Mouse (Mus musculus) thymus, adult 2 months (tissue): ENCODE data around the gene Fgfr2. TPM values are rescaled to one million over a fixed set of nuclear protein-coding genes. Genes with fewer than 3 reads are reported as not detected.

Experiments
- DNase-seq: peaks from one replicate; pipeline ENCODE4 v3.0.0; 2021
- H3K27ac ChIP-seq: fragments of 200-500 bp; 2 replicates; pipeline ENCODE4 v1.5.1; 2012; ENCODE audit warnings: low read length, control low read depth; ENCODE audit not compliant: control insufficient read depth, insufficient read depth
- H3K27me3 ChIP-seq: fragments of 200-500 bp; 2 replicates; pipeline ENCODE4 v1.6.1; 2012; ENCODE audit warnings: mild to moderate bottlenecking, low read length, moderate library complexity, mixed read lengths; ENCODE audit not compliant: control insufficient read depth, insufficient read depth
- H3K36me3 ChIP-seq: fragments of 200-500 bp; 2 replicates; pipeline ENCODE4 v1.6.1; 2012; ENCODE audit warnings: mild to moderate bottlenecking, low read length, moderate library complexity; ENCODE audit not compliant: control insufficient read depth, insufficient read depth
- H3K4me1 ChIP-seq: fragments of 200-500 bp; replicated peaks from 2 replicates; pipeline ENCODE4 v1.6.1; 2012; ENCODE audit warnings: low read length; ENCODE audit not compliant: control insufficient read depth, insufficient read depth
- H3K4me3 ChIP-seq: fragments of 200-500 bp; 2 replicates; pipeline ENCODE4 v1.5.1; 2012; ENCODE audit warnings: mild to moderate bottlenecking, low read length, control low read depth, moderate library complexity; ENCODE audit not compliant: control insufficient read depth, insufficient read depth
- CTCF ChIP-seq: fragments of 200-500 bp; IDR thresholded peaks from 2 replicates; pipeline ENCODE4 v1.5.1; 2012; ENCODE audit warnings: mild to moderate bottlenecking, control low read depth, low read length, moderate library complexity, borderline replicate concordance; ENCODE audit not compliant: control insufficient read depth, poor library complexity, insufficient read depth; ENCODE audit errors: extremely low read depth
- POLR2A ChIP-seq: fragments of 200-500 bp; IDR thresholded peaks from 2 replicates; pipeline ENCODE4 v1.6.1; 2012; ENCODE audit warnings: mild to moderate bottlenecking, low read length, control low read depth, moderate library complexity; ENCODE audit not compliant: control insufficient read depth, poor library complexity, insufficient read depth; ENCODE audit errors: extremely low read depth
- WGBS: fragments of 180-500 bp; shearing (Covaris S2); methylation state at CpG from one replicate; pipeline ENCODE4 v1.1.7; 2018; 5-methylcytosine and 5-hydroxymethylcytosine counted together
- polyA plus RNA-seq: library from polyadenylated mRNA; depleted of rRNA; stranded (reverse); fragments of >200 nt; gene quantifications from 2 replicates; pipeline ENCODE4 v1.2.3, GENCODE M21; 2012

The Fgfr2 gene
- polyA plus RNA-seq, 1 experiment = 12.1 TPM

DNA sequence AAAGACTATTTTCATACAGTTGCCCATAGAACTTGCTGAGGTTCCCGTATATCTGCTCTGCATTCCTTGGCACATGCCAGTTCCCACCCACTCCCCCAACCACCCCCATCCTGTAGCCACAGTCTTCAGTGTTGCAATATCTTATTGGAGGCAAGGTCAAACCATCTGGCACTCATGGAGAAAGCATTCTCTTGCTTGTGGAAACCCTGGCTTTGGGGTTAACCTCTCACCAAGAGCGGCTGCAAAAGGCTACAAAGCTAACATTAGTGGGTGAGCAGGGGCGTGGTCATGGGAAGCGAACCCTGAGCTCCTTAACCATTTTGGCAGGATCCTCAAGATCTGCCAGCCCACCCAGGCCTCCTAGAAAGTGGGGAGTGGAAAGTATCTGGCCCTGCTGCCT lies 2486.2 kb downstream of the Fgfr2 start:
- Histone ChIP-seq H3K27ac (no peak overlapping the region), H3K36me3 (no peaks in the 10 kb centered on the region), H3K4me3 (no peak overlapping the region), H3K4me1 (peaks cover 12% of the 10 kb centered on the region), H3K27me3 (no peaks in the 10 kb centered on the region)
- no peak for TF ChIP-seq CTCF
- WGBS = 83% methylated on average over 4 of the region's 4 CpGs
- no peak for DNase-seq

- H3K4me3 ChIP-seq = no peak overlapping the region
- H3K4me1 ChIP-seq = peaks cover 13% of the 10 kb centered on the region
- TF ChIP-seq CTCF (no peak), POLR2A (no peak)
- no peak for DNase-seq
- no peaks in the 10 kb centered on the region for H3K27me3 ChIP-seq
- H3K27ac ChIP-seq = no peak overlapping the region
- no peaks in the 10 kb centered on the region for H3K36me3 ChIP-seq
- 77% methylated on average over 3 of the region's 3 CpGs for WGBS
Observed at GRCm38 (mm10) chr7:130636274-130636673, 2486.9 kb downstream of the Fgfr2 start.

DNA sequence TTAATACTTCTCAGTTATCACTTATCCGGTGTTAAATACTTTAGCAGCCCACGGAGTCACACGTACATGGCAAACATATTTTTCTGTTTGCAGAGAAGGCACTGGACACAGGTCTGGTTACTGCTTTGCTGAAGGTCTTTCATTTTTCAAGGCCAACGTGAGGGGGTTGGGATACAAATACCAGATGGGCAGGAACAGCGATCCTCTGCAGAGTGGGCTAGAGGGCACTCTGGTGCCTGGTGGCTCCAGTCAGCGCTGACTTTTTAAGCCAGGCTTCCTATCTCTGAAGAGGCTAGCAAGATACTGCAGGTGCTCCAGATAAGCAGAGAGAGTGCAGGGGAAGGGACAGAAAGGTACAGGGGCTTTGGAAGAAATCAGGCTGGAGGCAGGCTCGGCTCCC lies 2487.9 kb downstream of the Fgfr2 start:
- Histone ChIP-seq H3K4me3 (no peak overlapping the region), H3K4me1 (peaks cover 13% of the 10 kb centered on the region), H3K36me3 (no peaks in the 10 kb centered on the region), H3K27me3 (no peaks in the 10 kb centered on the region), H3K27ac (no peak overlapping the region)
- TF ChIP-seq POLR2A = no peak
- no peak for TF ChIP-seq CTCF
- no peak for DNase-seq
- WGBS = 84% methylated on average over 7 of the region's 7 CpGs

DNA sequence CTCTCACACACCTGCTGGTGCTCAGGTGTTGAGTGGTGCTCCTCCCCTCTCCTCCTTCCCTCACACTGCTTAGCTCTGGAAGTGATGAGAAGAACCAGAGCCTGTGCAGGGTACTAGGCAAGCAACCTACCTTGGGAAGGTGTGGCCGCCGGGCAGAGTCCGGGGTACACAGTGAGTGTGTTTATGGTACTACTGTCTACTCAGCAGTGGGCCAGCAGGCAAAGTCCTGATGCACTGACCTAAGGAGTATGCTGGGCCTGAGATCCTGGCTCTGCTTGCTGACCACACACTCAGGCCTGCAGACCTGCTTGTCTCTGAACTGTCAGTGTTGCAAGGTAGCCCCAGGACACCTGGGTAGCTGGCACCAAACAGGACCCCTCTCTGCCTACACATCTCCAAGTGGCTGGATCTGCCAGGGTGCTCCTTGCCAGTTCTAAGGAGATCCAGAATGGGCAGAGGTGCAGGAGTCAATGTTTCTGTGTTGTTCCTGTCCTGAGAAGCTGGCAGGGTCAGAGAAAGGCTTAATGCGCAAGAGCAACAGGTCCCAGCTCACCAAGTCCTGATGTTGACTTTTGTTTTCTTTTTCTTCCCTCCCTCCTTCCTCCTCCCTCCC lies 2488.8 kb downstream of the Fgfr2 start:
- Histone ChIP-seq H3K36me3 (no peaks in the 10 kb centered on the region), H3K27me3 (no peaks in the 10 kb centered on the region), H3K27ac (no peak overlapping the region), H3K4me3 (no peak overlapping the region), H3K4me1 (peaks cover 13% of the 10 kb centered on the region)
- no peak for DNase-seq
- TF ChIP-seq CTCF (no peak), POLR2A (no peak)
- 100% methylated on average over 4 of the region's 4 CpGs for WGBS

DNA sequence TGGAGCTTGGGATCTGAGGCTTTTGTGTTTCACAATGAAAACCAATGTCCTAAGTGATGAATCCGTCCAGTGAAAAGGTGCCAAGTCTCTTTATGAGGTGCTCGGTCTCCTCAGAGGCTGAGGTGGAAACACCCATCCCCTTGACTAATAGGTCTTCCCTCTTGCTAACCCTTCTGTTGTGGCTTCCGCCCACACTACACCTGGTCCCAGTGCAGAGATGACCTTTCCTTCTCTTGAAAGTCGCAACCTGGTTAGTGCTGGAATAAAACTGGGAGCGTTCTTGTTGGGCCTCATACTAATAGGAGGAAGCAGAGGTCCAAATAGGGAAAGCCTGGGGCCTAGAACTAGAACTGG lies 2490.8 kb downstream of the Fgfr2 start:
- DNase-seq = no peak
- 84% methylated on average over 5 of the region's 5 CpGs for WGBS
- Histone ChIP-seq H3K4me3 (no peak overlapping the region), H3K27ac (no peak overlapping the region), H3K27me3 (no peaks in the 10 kb centered on the region), H3K36me3 (no peaks in the 10 kb centered on the region), H3K4me1 (peaks cover 9% of the 10 kb centered on the region)
- TF ChIP-seq CTCF (no peak), POLR2A (no peak)

GRCm38 (mm10) chr7:130631553-130632378 lies 2491.4 kb downstream of the Fgfr2 start:
- Histone ChIP-seq H3K4me3 (no peak overlapping the region), H3K36me3 (no peaks in the 10 kb centered on the region), H3K27ac (no peak overlapping the region), H3K4me1 (peaks cover 9% of the 10 kb centered on the region), H3K27me3 (no peaks in the 10 kb centered on the region)
- WGBS = 25% methylated on average over 22 of the region's 22 CpGs
- peak; percentile 72 for DNase-seq
- no peak for TF ChIP-seq POLR2A
- TF ChIP-seq CTCF = no peak

DNA sequence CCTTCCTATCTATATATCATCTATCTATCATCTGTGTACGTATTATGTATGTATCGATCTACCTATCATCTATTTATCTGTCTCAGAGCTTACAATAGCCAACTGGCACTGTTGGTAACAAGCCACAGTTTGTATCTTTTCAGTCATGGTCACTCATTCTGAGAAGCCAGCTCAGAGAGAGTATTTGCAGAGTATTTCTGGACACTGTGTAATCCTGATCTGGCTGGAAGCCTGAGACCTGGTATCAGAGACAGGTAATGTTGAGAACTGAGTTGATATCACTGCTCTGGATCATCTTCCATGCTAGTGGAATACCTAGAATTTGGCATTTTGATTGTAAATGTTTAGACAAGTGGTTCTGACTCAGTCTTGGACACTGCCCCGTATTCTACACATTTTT lies 2492.2 kb downstream of the Fgfr2 start:
- TF ChIP-seq POLR2A (no peak), CTCF (no peak)
- Histone ChIP-seq H3K4me1 (peaks cover 9% of the 10 kb centered on the region), H3K27me3 (no peaks in the 10 kb centered on the region), H3K36me3 (no peaks in the 10 kb centered on the region), H3K27ac (no peak overlapping the region), H3K4me3 (no peak overlapping the region)
- 95% methylated on average over 3 of the region's 3 CpGs for WGBS
- no peak for DNase-seq
